Mouse (Mus musculus) limb, embryonic 14.5 days (tissue): ENCODE measurements around the gene Snhg11. TPM values are rescaled to one million over a fixed set of nuclear protein-coding genes. Genes with fewer than 3 reads are reported as not detected.

Source experiments
- ATAC-seq: fragments of 200-750 bp; cut with Nextera tagmentation; 2 replicates; pipeline ENCODE4 v1.8.0; 2017; ENCODE audit warnings: low read depth, moderate number of reproducible peaks, moderate TSS enrichment; ENCODE audit not compliant: low FRiP score
- DNase-seq: peaks from one replicate; pipeline ENCODE4 v3.0.0-alpha.2; 2015; ENCODE audit warnings: low spot score
- H3K27ac ChIP-seq: fragments of 300-500 bp; sonication (generic); replicated peaks from 2 replicates; pipeline ENCODE4 v1.5.1; 2014; ENCODE audit warnings: low read depth, mild to moderate bottlenecking, low read length, moderate library complexity, mixed read lengths
- H3K27me3 ChIP-seq: fragments of 300-500 bp; sonication (generic); 2 replicates; pipeline ENCODE4 v1.6.1; 2014; ENCODE audit warnings: low read length, mixed read lengths; ENCODE audit not compliant: control insufficient read depth, insufficient read depth
- H3K36me3 ChIP-seq: fragments of 300-500 bp; sonication (generic); 2 replicates; pipeline ENCODE4 v1.6.1; 2014; ENCODE audit warnings: mild to moderate bottlenecking, low read length, moderate library complexity, mixed read lengths; ENCODE audit not compliant: control insufficient read depth, insufficient read depth
- H3K4me1 ChIP-seq: fragments of 300-500 bp; sonication (generic); 2 replicates; pipeline ENCODE4 v1.6.1; 2014; ENCODE audit warnings: antibody characterized with exemption, low read length, mixed read lengths; ENCODE audit not compliant: control insufficient read depth, insufficient read depth
- H3K4me2 ChIP-seq: fragments of 300-500 bp; sonication (generic); replicated peaks from 2 replicates; pipeline ENCODE4 v1.6.1; 2014; ENCODE audit warnings: low read depth, mild to moderate bottlenecking, low read length, moderate library complexity; ENCODE audit not compliant: severe bottlenecking
- H3K4me3 ChIP-seq: fragments of 300-500 bp; sonication (generic); replicated peaks from 2 replicates; pipeline ENCODE4 v1.5.1; 2014; ENCODE audit warnings: low read length
- H3K9ac ChIP-seq: fragments of 300-500 bp; sonication (generic); 2 replicates; pipeline ENCODE4 v1.6.1; 2014; ENCODE audit warnings: mild to moderate bottlenecking, low read depth, low read length, moderate library complexity; ENCODE audit not compliant: severe bottlenecking
- H3K9me3 ChIP-seq: fragments of 300-500 bp; sonication (generic); 2 replicates; pipeline ENCODE4 v1.6.1; 2016; ENCODE audit warnings: low read length; ENCODE audit not compliant: control insufficient read depth
- POLR2A ChIP-seq: fragments of 200-500 bp; IDR thresholded peaks from 2 replicates; pipeline ENCODE4 v1.8.0; 2012; ENCODE audit warnings: inconsistent platforms, mild to moderate bottlenecking, moderate library complexity, borderline replicate concordance; ENCODE audit not compliant: insufficient read depth, insufficient read length; ENCODE audit errors: extremely low read depth
- WGBS: fragments of 180-500 bp; shearing (Covaris S2); extraction: QIAGEN DNeasy Blood & Tissue Kit; methylation state at CpG from one replicate; pipeline ENCODE4 v1.1.7; 2014; 5-methylcytosine and 5-hydroxymethylcytosine counted together
- polyA plus RNA-seq, 2 experiments: library from polyadenylated mRNA; depleted of rRNA in 1 of 2; stranded (reverse) in 1 of 2; unstranded in 1 of 2; fragments of >200 nt; fragmentation: Nextera tagmentation in 1 of 2; extraction: Ambion mirVana in 1 of 2; gene quantifications; 2 replicates each; pipeline versions ENCODE4 v1.2.1 to v1.2.3; 2012 to 2014

The Snhg11 gene
- polyA plus RNA-seq, 2 experiments: 2.8 to 10.8 TPM

GRCm38 (mm10) chr2:158370173-158370550 lies 5.3 kb upstream of the Snhg11 start:
- Histone ChIP-seq H3K4me3 (no peak overlapping the region), H3K4me2 (no peak overlapping the region), H3K4me1 (no peaks in the 10 kb centered on the region), H3K27ac (no peak overlapping the region), H3K9me3 (no peaks in the 10 kb centered on the region), H3K9ac (no peak overlapping the region), H3K27me3 (peaks cover 3% of the 10 kb centered on the region), H3K36me3 (no peaks in the 10 kb centered on the region)
- WGBS: 8% methylated on average over 5 of the region's 5 CpGs
- ATAC-seq (no peak), DNase-seq (no peak)
- TF ChIP-seq POLR2A: no peak

GRCm38 (mm10) chr2:158373061-158373460 lies 2.4 kb upstream of the Snhg11 start:
- no peak for TF ChIP-seq POLR2A
- DNase-seq (no peak), ATAC-seq (no peak)
- Histone ChIP-seq H3K4me3 (no peak overlapping the region), H3K9me3 (no peaks in the 10 kb centered on the region), H3K9ac (no peak overlapping the region), H3K27ac (no peak overlapping the region), H3K36me3 (no peaks in the 10 kb centered on the region), H3K4me2 (no peak overlapping the region), H3K4me1 (no peaks in the 10 kb centered on the region), H3K27me3 (peaks cover 18% of the 10 kb centered on the region)
- WGBS: 82% methylated on average over 5 of the region's 5 CpGs

- no peak for ATAC-seq
- Histone ChIP-seq H3K4me3 (no peak overlapping the region), H3K27ac (no peak overlapping the region), H3K9me3 (no peaks in the 10 kb centered on the region), H3K36me3 (no peaks in the 10 kb centered on the region), H3K9ac (no peak overlapping the region), H3K4me2 (no peak overlapping the region), H3K27me3 (peaks cover 18% of the 10 kb centered on the region), H3K4me1 (no peaks in the 10 kb centered on the region)
- TF ChIP-seq POLR2A: no peak
- no peak for DNase-seq
- 55% methylated on average over 7 of the region's 7 CpGs for WGBS
Observed at GRCm38 (mm10) chr2:158373516-158373915, 1.9 kb upstream of the Snhg11 start.

GRCm38 (mm10) chr2:158376123-158376687 lies 767 bp downstream of the Snhg11 start:
- H3K4me2 ChIP-seq: peak overlapping the region; percentile 59; the same call in 1 of the 2 replicates
- H3K4me3 ChIP-seq: peak overlapping the region; percentile 35; the same call in 1 of the 2 replicates
- no peaks in the 10 kb centered on the region for H3K4me1 ChIP-seq
- no peak for ATAC-seq
- no peak for DNase-seq
- H3K27me3 ChIP-seq: peaks cover 18% of the 10 kb centered on the region
- H3K27ac ChIP-seq: no peak overlapping the region
- no peaks in the 10 kb centered on the region for H3K9me3 ChIP-seq
- H3K36me3 ChIP-seq: no peaks in the 10 kb centered on the region
- no peak overlapping the region for H3K9ac ChIP-seq
- 25% methylated on average over 12 of the region's 12 CpGs for WGBS
- TF ChIP-seq POLR2A: no peak

- Histone ChIP-seq H3K27ac (no peak overlapping the region), H3K9ac (no peak overlapping the region), H3K4me1 (no peaks in the 10 kb centered on the region), H3K4me3 (no peak overlapping the region), H3K4me2 (no peak overlapping the region), H3K27me3 (peaks cover 18% of the 10 kb centered on the region), H3K36me3 (no peaks in the 10 kb centered on the region), H3K9me3 (no peaks in the 10 kb centered on the region)
- 66% methylated on average over 7 of the region's 7 CpGs for WGBS
- no peak for ATAC-seq
- DNase-seq: no peak
- no peak for TF ChIP-seq POLR2A
Observed at GRCm38 (mm10) chr2:158376798-158377197, 1.4 kb downstream of the Snhg11 start.

- Histone ChIP-seq H3K9me3 (no peaks in the 10 kb centered on the region), H3K27ac (no peak overlapping the region), H3K4me3 (no peak overlapping the region), H3K4me1 (no peaks in the 10 kb centered on the region), H3K4me2 (no peak overlapping the region), H3K36me3 (no peaks in the 10 kb centered on the region), H3K27me3 (peaks cover 18% of the 10 kb centered on the region), H3K9ac (no peak overlapping the region)
- no peak for TF ChIP-seq POLR2A
- ATAC-seq (no peak), DNase-seq (no peak)
- 70% methylated on average over 1 of the region's 1 CpGs for WGBS
Observed at GRCm38 (mm10) chr2:158377811-158378210, 2.4 kb downstream of the Snhg11 start.
